Mouse (Mus musculus) embryonic facial prominence, embryonic 13.5 days (tissue): Measurements from ENCODE around the gene 4931422A03Rik. TPM values are rescaled to one million over a fixed set of nuclear protein-coding genes. Genes with fewer than 3 reads are reported as not detected.
"Not testable (repeated sequence)": the region's sequence is repeated elsewhere in the genome, so short reads cannot be mapped to it uniquely, and the experiment has no call there.

Experiments
- ATAC-seq: fragments of 200-750 bp; cut with Nextera tagmentation; 2 replicates; pipeline ENCODE4 v1.8.0; 2017; ENCODE audit warnings: low read depth; ENCODE audit not compliant: insufficient number of reproducible peaks, insufficient read depth, low FRiP score, low TSS enrichment
- H3K27ac ChIP-seq: fragments of 300-500 bp; sonication (generic); 2 replicates; pipeline ENCODE4 v1.5.1; 2015; ENCODE audit warnings: moderate library complexity, mild to moderate bottlenecking, inconsistent platforms
- H3K27me3 ChIP-seq: fragments of 300-500 bp; sonication (generic); 2 replicates; pipeline ENCODE4 v1.6.1; 2015; ENCODE audit warnings: mild to moderate bottlenecking, inconsistent platforms
- H3K36me3 ChIP-seq: fragments of 300-500 bp; sonication (generic); 2 replicates; pipeline ENCODE4 v1.6.1; 2015; ENCODE audit warnings: mild to moderate bottlenecking, inconsistent platforms
- H3K4me1 ChIP-seq: fragments of 300-500 bp; sonication (generic); 2 replicates; pipeline ENCODE4 v1.6.1; 2015; ENCODE audit warnings: inconsistent platforms
- H3K4me2 ChIP-seq: fragments of 300-500 bp; sonication (generic); 2 replicates; pipeline ENCODE4 v1.6.1; 2015; ENCODE audit warnings: moderate library complexity, mild to moderate bottlenecking, inconsistent platforms
- H3K4me3 ChIP-seq: fragments of 300-500 bp; sonication (generic); 2 replicates; pipeline ENCODE4 v1.5.1; 2015; ENCODE audit warnings: mild to moderate bottlenecking, inconsistent platforms
- H3K9ac ChIP-seq: fragments of 300-500 bp; sonication (generic); 2 replicates; pipeline ENCODE4 v1.6.1; 2015; ENCODE audit warnings: mild to moderate bottlenecking, inconsistent platforms
- H3K9me3 ChIP-seq: fragments of 300-500 bp; sonication (generic); 2 replicates; pipeline ENCODE4 v1.6.1; 2016; ENCODE audit warnings: inconsistent platforms
- WGBS: fragments of 180-500 bp; shearing (Covaris S2); methylation state at CpG from one replicate; pipeline ENCODE4 v1.1.7; 2015; ENCODE audit warnings: mixed read lengths; 5-methylcytosine and 5-hydroxymethylcytosine counted together
- polyA plus RNA-seq: library from polyadenylated mRNA; unstranded; fragments of >200 nt; fragmentation: Nextera tagmentation; extraction: Ambion mirVana; gene quantifications from 2 replicates; pipeline ENCODE4 v1.2.1, GENCODE M21; 2015

Gene 4931422A03Rik
- polyA plus RNA-seq, 1 experiment from 2014 or later = 3.1 TPM

GRCm38 (mm10) chr2:104024656-104025055, 3.5 kb downstream of the 4931422A03Rik start:
- H3K36me3 ChIP-seq = no peaks in the 10 kb centered on the region
- no peaks in the 10 kb centered on the region for H3K9me3 ChIP-seq
- H3K4me1 ChIP-seq = peaks cover 11% of the 10 kb centered on the region
- no peaks in the 10 kb centered on the region for H3K27me3 ChIP-seq
- H3K4me3 ChIP-seq = no peak overlapping the region
- 89% methylated on average over 4 of the region's 4 CpGs for WGBS
- no peak overlapping the region for H3K9ac ChIP-seq
- no peak for ATAC-seq
- H3K4me2 ChIP-seq = no peak overlapping the region
- no peak overlapping the region for H3K27ac ChIP-seq

GRCm38 (mm10) chr2:104023096-104023495, 5.1 kb downstream of the 4931422A03Rik start:
- Histone ChIP-seq H3K27ac (no peak overlapping the region), H3K9me3 (no peaks in the 10 kb centered on the region), H3K9ac (no peak overlapping the region), H3K4me1 (no peaks in the 10 kb centered on the region), H3K4me3 (no peak overlapping the region), H3K4me2 (no peak overlapping the region), H3K36me3 (no peaks in the 10 kb centered on the region), H3K27me3 (no peaks in the 10 kb centered on the region)
- no peak for ATAC-seq
- 72% methylated on average over 7 of the region's 7 CpGs for WGBS

DNA sequence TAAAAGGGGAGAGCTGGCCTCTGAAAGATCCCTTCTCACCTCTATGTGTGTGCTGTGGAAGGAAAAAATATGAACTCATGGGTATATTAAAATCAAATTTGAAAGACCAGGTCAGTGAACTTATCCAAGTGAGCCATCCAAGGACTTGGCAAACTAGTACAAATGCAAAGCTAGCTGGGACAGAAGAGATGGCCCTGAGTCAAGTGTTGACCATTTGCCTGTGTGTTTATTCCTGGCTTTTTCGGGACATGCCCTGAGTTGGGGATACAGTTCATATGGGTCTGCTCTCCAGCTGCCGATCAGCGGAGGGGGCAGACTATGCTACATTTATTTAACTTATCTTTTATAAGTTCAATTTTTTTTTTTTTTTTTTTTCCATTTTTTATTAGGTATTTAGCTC, 19.3 kb downstream of the 4931422A03Rik start:
- H3K9me3 ChIP-seq, H3K4me1 ChIP-seq, ATAC-seq, H3K27ac ChIP-seq, H3K4me2 ChIP-seq, H3K27me3 ChIP-seq, H3K36me3 ChIP-seq, H3K4me3 ChIP-seq, H3K9ac ChIP-seq: not testable (repeated sequence)
- 91% methylated on average over 3 of the region's 3 CpGs for WGBS

- Histone ChIP-seq H3K27me3 (no peaks in the 10 kb centered on the region; the same call in 1 of the 2 replicates), H3K4me1 (no peaks in the 10 kb centered on the region), H3K4me3 (no peak overlapping the region), H3K36me3 (no peaks in the 10 kb centered on the region), H3K9me3 (no peaks in the 10 kb centered on the region), H3K4me2 (no peak overlapping the region), H3K9ac (no peak overlapping the region), H3K27ac (no peak overlapping the region)
- no peak for ATAC-seq
- WGBS = 76% methylated on average over 7 of the region's 7 CpGs
Measured at GRCm38 (mm10) chr2:104007793-104008519, 20.2 kb downstream of the 4931422A03Rik start.

- no peak overlapping the region for H3K4me3 ChIP-seq
- WGBS = 32% methylated on average over 16 of the region's 16 CpGs
- no peaks in the 10 kb centered on the region for H3K36me3 ChIP-seq
- no peak overlapping the region for H3K27ac ChIP-seq
- no peak overlapping the region for H3K9ac ChIP-seq
- ATAC-seq = no peak
- no peak overlapping the region for H3K4me2 ChIP-seq
- no peaks in the 10 kb centered on the region for H3K9me3 ChIP-seq
- no peaks in the 10 kb centered on the region for H3K4me1 ChIP-seq
- H3K27me3 ChIP-seq = peaks cover 3% of the 10 kb centered on the region
Measured at GRCm38 (mm10) chr2:104002711-104003413, 25.3 kb downstream of the 4931422A03Rik start.

DNA sequence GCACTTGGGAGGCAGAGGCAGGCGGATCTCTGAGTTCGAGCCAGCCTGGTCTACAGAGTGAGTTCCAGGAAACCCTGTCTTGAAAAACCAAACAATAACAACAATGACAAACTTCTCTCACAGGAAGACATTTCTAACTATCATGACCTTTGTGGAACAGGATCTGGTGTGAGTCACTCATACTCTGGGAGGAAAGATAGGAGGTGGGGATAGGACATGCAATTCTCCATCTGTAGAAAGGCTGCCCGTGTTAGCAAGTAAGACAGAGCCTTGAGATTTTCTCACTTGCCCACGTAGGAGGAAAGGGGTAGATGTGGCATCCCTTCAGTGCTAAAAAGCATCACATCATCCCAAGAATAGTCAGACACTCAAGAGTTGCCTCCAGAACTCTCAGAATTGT, 26.3 kb downstream of the 4931422A03Rik start:
- H3K9ac ChIP-seq = no peak overlapping the region
- no peaks in the 10 kb centered on the region for H3K4me1 ChIP-seq
- H3K36me3 ChIP-seq = no peaks in the 10 kb centered on the region
- no peak overlapping the region for H3K4me3 ChIP-seq
- no peak overlapping the region for H3K4me2 ChIP-seq
- H3K27me3 ChIP-seq = peaks cover 3% of the 10 kb centered on the region
- no peak overlapping the region for H3K27ac ChIP-seq
- WGBS = 88% methylated on average over 4 of the region's 4 CpGs
- ATAC-seq = no peak
- no peaks in the 10 kb centered on the region for H3K9me3 ChIP-seq

DNA sequence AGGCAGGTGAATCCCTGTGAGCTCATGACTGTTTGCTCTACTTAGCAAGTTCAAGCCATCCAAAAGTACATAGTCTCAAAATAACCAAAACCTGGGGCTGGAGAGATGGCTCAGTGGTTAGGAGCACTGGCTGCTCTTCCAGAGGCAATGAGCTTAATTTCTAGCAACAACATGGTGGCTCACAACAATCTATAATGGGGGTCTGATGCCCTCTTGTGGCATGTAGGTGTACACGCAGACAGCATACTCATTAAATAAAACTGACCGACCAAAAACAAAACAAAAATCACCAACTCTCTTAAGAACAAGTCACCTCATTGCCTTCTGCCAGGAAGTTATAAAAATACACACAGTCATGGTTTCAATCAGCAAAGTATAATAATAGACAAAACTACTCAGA, 27.1 kb downstream of the 4931422A03Rik start:
- H3K9ac ChIP-seq = no peak overlapping the region
- H3K4me3 ChIP-seq = no peak overlapping the region
- no peaks in the 10 kb centered on the region for H3K4me1 ChIP-seq
- H3K36me3 ChIP-seq = no peaks in the 10 kb centered on the region
- H3K4me2 ChIP-seq = no peak overlapping the region
- peaks cover 3% of the 10 kb centered on the region for H3K27me3 ChIP-seq
- no peaks in the 10 kb centered on the region for H3K9me3 ChIP-seq
- WGBS = 23% methylated on average over 2 of the region's 2 CpGs
- no peak overlapping the region for H3K27ac ChIP-seq
- no peak for ATAC-seq

DNA sequence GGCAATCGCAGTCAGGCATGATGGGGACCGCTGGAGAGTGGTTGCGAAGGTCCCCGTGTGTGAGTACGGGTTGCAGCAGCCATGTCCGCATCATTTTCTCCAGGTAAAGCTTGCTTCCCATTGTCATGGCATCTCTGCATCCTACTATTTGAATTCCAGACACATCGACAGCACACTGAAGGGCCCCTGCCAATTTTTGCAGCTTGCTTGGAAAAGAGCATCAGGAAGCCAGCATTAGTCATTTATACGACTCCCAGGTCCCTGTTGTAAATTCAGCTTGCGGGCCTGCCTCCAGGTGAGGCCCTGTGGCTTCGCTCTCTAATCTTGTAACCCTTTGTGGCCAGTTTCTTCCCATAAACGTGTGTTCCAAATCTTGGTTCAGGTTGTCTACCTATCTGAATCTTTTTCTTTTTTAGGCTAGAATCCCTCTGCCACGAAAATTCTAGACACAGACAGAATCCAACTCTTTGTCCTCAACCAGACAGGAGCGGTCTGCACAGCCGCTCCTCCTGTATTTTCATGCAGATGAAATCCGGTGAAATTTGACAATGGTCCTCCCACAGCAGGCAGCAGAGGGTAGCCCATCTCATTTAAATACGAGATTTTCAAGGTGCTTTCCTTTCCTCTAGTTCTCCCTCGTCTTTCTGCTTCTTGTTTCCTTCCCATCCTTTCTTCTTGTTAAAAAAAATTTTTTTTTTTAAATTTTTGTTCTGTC, 35.4 kb downstream of the 4931422A03Rik start:
- H3K36me3 ChIP-seq = no peaks in the 10 kb centered on the region
- H3K4me3 ChIP-seq = no peak overlapping the region
- H3K27ac ChIP-seq = no peak overlapping the region
- peaks cover 17% of the 10 kb centered on the region for H3K27me3 ChIP-seq
- no peaks in the 10 kb centered on the region for H3K4me1 ChIP-seq
- no peak overlapping the region for H3K9ac ChIP-seq
- no peak overlapping the region for H3K4me2 ChIP-seq
- WGBS = 22% methylated on average over 17 of the region's 17 CpGs
- no peaks in the 10 kb centered on the region for H3K9me3 ChIP-seq
- no peak for ATAC-seq

DNA sequence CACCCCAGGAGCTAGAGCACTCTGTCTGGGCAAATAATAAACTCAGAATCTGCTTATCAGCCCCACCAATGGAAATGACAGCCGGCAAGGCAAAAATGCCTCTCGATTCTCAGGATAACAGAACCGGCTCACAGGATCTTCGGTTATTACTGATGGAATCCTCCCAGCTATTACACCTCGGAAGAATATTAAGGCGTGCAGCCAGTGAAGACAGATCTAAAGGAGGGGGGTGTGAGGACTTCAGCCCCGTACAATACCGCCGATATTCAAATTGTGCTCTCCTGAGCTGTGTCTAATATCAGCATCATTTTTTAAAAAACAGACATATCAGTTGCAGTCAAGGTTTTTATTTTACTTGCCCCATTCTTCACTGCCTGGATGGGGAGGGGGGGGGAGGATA, 36.0 kb downstream of the 4931422A03Rik start:
- 57% methylated on average over 9 of the region's 9 CpGs for whole genome bisulfite sequencing
- no peaks in the 10 kb centered on the region for H3K9me3 ChIP-seq
- ATAC-seq = no peak

DNA sequence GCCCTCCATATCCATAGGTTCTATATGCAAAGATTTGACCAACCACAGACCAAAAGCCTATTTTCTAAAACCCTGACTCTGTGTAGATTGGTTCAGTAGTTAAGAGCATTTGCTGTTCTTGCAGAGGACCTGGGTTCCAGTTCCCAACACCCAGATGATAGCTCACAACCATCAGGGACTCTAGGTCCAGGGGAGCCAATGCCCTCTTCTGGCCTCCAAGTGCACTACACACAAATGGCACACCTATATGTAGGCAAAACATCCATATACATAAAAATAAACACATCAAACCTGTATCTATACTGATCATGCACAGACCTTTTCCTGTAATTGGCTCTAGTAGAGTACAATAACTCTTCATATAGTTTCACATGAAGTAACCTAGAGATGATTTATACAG, 36.9 kb downstream of the 4931422A03Rik start:
- Histone ChIP-seq H3K27ac (no peak overlapping the region), H3K27me3 (peaks cover 17% of the 10 kb centered on the region), H3K4me3 (no peak overlapping the region), H3K4me1 (no peaks in the 10 kb centered on the region), H3K9ac (no peak overlapping the region), H3K36me3 (no peaks in the 10 kb centered on the region), H3K4me2 (no peak overlapping the region), H3K9me3 (no peaks in the 10 kb centered on the region)
- no peak for ATAC-seq

More for the DNA sequence above, 36.0 kb downstream of the 4931422A03Rik start:
- Histone ChIP-seq H3K4me2 (no peak overlapping the region), H3K27ac (no peak overlapping the region), H3K27me3 (peaks cover 17% of the 10 kb centered on the region), H3K9ac (no peak overlapping the region), H3K4me3 (no peak overlapping the region), H3K36me3 (no peaks in the 10 kb centered on the region), H3K4me1 (no peaks in the 10 kb centered on the region)

GRCm38 (mm10) chr2:103989724-103990123, 38.4 kb downstream of the 4931422A03Rik start:
- H3K27ac ChIP-seq = no peak overlapping the region
- no peak for ATAC-seq
- H3K27me3 ChIP-seq = peaks cover 17% of the 10 kb centered on the region
- H3K4me1 ChIP-seq = no peaks in the 10 kb centered on the region
- H3K9ac ChIP-seq = no peak overlapping the region
- no peak overlapping the region for H3K4me3 ChIP-seq
- no peak overlapping the region for H3K4me2 ChIP-seq
- 84% methylated on average over 6 of the region's 6 CpGs for WGBS
- no peaks in the 10 kb centered on the region for H3K9me3 ChIP-seq
- no peaks in the 10 kb centered on the region for H3K36me3 ChIP-seq

- not testable (repeated sequence) for H3K4me2 ChIP-seq, H3K9me3 ChIP-seq, ATAC-seq, H3K4me1 ChIP-seq, H3K9ac ChIP-seq, H3K27ac ChIP-seq, H3K4me3 ChIP-seq, H3K36me3 ChIP-seq
- peaks cover 10% of the 10 kb centered on the region for H3K27me3 ChIP-seq
- WGBS = 71% methylated on average over 8 of the region's 8 CpGs
Measured at GRCm38 (mm10) chr2:103987595-103987994, 40.6 kb downstream of the 4931422A03Rik start.
